ENCODE assay signal across 9 mouse cellular contexts in the genomic region with DNA sequence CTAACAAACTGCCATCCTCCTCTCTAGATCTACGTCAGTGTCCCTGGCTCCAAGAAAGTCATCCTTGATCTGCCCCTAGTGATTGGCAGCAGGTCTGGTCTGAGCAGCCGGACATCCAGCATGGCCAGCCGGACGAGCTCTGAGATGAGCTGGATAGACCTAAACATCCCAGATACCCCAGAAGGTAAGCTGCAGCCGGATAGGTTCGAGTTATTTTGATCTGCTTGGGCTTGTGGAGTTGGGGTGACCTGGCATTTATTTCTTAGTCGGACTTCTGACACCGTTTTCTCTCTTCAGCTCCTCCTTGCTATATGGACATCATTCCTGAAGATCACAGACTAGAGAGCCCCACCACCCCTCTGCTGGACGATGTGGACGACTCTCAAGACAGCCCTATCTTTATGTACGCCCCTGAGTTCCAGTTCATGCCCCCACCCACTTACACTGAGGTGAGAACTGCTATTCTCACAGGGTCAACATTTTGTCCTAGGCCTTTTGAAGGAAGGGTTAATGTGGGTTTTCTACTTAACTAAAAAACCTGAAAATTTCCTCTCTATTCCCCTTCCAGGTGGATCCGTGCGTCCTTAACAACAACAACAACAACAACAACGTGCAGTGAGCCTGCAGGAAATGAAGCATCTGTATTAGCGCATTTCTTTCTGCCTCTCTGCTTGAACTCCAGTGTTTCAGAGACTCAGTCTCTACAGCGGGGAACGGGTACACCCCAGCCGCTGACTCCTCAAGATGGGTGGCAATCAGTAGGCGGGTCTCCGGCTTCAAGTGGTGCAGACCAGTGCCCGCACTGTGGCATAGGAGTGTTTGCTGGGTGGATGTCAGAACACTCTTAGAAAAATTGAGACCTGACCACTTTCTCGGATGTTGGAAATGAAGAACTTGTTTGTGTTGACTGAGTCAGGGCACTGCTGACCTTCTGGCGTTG. TPM values are rescaled to one million over a fixed set of nuclear protein-coding genes. Genes with fewer than 3 reads are reported as not detected.
DNase-seq lines count a peak whose midpoint lies in the region; ATAC-seq and TF ChIP-seq lines count a peak whose summit lies in the region.
"Had no signal": no experiment of that assay in that cellular context is flagged by ENCODE, and none has a peak within 500 bp of the region (broad histone marks: within the 10 kb centered on the region; RNA-seq: fewer than 3 reads in every experiment).

No protein-coding gene starts in this region.

- peak overlapping the region; percentile 99 for H3K4me3 ChIP-seq in spleen, adult 2 months (ENCODE audit: extremely low read depth, insufficient read depth, insufficient read length)
- peak overlapping the region; percentile 70 for H3K4me3 ChIP-seq in heart, embryonic 11.5 days (ENCODE audit: low read depth, low read length)
- peak overlapping the region; percentile 73 for H3K4me3 ChIP-seq in neural tube, embryonic 14.5 days (ENCODE audit: low read depth, low read length)

- WGBS in spleen, adult 2 months = 14% methylated on average over 23 of the region's 23 CpGs
- 68% methylated on average over 23 of the region's 23 CpGs for WGBS in heart, embryonic 11.5 days (ENCODE audit: insufficient replicate concordance)
- 88% methylated on average over 23 of the region's 23 CpGs for WGBS in neural tube, embryonic 14.5 days

- no peaks in the 10 kb centered on the region for H3K9me3 ChIP-seq in heart, embryonic 11.5 days (replicated peaks; ENCODE audit: control insufficient read depth, low read length)
- no peaks in the 10 kb centered on the region for H3K9me3 ChIP-seq in neural tube, embryonic 14.5 days (ENCODE audit: control insufficient read depth, low read length)

- no peak for DNase-seq in spleen, adult 2 months (ENCODE audit: low read depth in 1 of 2, low spot score in 2 of 2)
- DNase-seq in spleen, postnatal 36 days (ENCODE audit: low spot score in 2 of 2) = no peak
- DNase-seq in kidney, postnatal 36 days = peak; percentile 35 to 47
- no peak for DNase-seq in spleen, postnatal 10 days (ENCODE audit: low spot score in 2 of 2)
- DNase-seq in left cerebral cortex, adult 18-20 months (ENCODE audit: low spot score in 2 of 2) = no peak
- DNase-seq in embryo, embryonic 10 days (ENCODE audit: low spot score) = no peak

- TF ChIP-seq CTCF in spleen, adult 2 months (IDR thresholded peaks at IDR 0.05; ENCODE audit: extremely low read depth, insufficient read depth, insufficient read length, insufficient replicate concordance) = no peak

- peaks cover 36% of the 10 kb centered on the region; the same call in 1 of the 2 replicates for H3K4me1 ChIP-seq in spleen, adult 2 months (ENCODE audit: control insufficient read depth, insufficient read depth, insufficient read length)
- peaks cover 36% of the 10 kb centered on the region for H3K4me1 ChIP-seq in heart, embryonic 11.5 days (ENCODE audit: control insufficient read depth, insufficient read depth, low read length)
- peaks cover 32% of the 10 kb centered on the region for H3K4me1 ChIP-seq in neural tube, embryonic 14.5 days (ENCODE audit: control insufficient read depth, insufficient read depth, low read length)

- peak overlapping the region; percentile 86 for H3K9ac ChIP-seq in heart, embryonic 11.5 days (ENCODE audit: low read depth, low read length)
- peak overlapping the region; percentile 32; the same call in 1 of the 2 replicates for H3K9ac ChIP-seq in neural tube, embryonic 14.5 days (replicated peaks; ENCODE audit: low read depth, low read length)

- no peak for TF ChIP-seq POLR2A in spleen, adult 2 months (IDR thresholded peaks at IDR 0.05; ENCODE audit: low read depth, low read length)

- H3K27ac ChIP-seq in spleen, adult 2 months (ENCODE audit: insufficient read depth, low read length) = peak overlapping the region; percentile 99
- peak overlapping the region; percentile 94 for H3K27ac ChIP-seq in heart, embryonic 11.5 days (ENCODE audit: low read depth, low read length)
- no peak overlapping the region for H3K27ac ChIP-seq in neural tube, embryonic 14.5 days (ENCODE audit: low read depth, low read length)

- ATAC-seq in heart, embryonic 11.5 days (replicated peaks; ENCODE audit: insufficient number of reproducible peaks, low FRiP score, low TSS enrichment) = no peak
- ATAC-seq in neural tube, embryonic 14.5 days (ENCODE audit: low read depth) = no peak

- no peaks in the 10 kb centered on the region for H3K27me3 ChIP-seq in spleen, adult 2 months (ENCODE audit: control insufficient read depth, insufficient read depth, low read length)
- no peaks in the 10 kb centered on the region for H3K27me3 ChIP-seq in heart, embryonic 11.5 days (ENCODE audit: control insufficient read depth, insufficient read depth, low read length)
- H3K27me3 ChIP-seq in neural tube, embryonic 14.5 days (ENCODE audit: control insufficient read depth, insufficient read depth, low read length) = no peaks in the 10 kb centered on the region

- H3K36me3 ChIP-seq in spleen, adult 2 months (ENCODE audit: control insufficient read depth, insufficient read depth, low read length) = peaks cover 26% of the 10 kb centered on the region
- peaks cover 18% of the 10 kb centered on the region for H3K36me3 ChIP-seq in heart, embryonic 11.5 days (ENCODE audit: control insufficient read depth, insufficient read depth, low read length)
- no peaks in the 10 kb centered on the region; the same call in 1 of the 2 replicates for H3K36me3 ChIP-seq in neural tube, embryonic 14.5 days (ENCODE audit: control insufficient read depth, insufficient read depth, low read length)

- peak overlapping the region; percentile 90 for H3K4me2 ChIP-seq in heart, embryonic 11.5 days
- peak overlapping the region; percentile 79 for H3K4me2 ChIP-seq in neural tube, embryonic 14.5 days (ENCODE audit: low read depth, low read length)

RNA-seq across cellular contexts. Expression of a gene that starts 2.4 kb away (rescaled TPM):
- polyA plus RNA-seq in spleen, adult 2 months (2012; rRNA removed) = 423 and 439 TPM in 2 replicates
- polyA plus RNA-seq in heart, embryonic 11.5 days (2014; fragmentation: Nextera tagmentation; extraction: Ambion mirVana) = 106 and 121 TPM in 2 replicates
- 48.9 and 75.6 TPM in 2 replicates for polyA plus RNA-seq in neural tube, embryonic 14.5 days (2014; fragmentation: Nextera tagmentation; extraction: Ambion mirVana)
- total RNA-seq in left cerebral cortex, adult 18-20 months (2021) = 10 to 100 TPM; 19.4 to 25.9 TPM

RNA-seq across cellular contexts. Expression of a gene that starts 16.6 kb away (rescaled TPM):
- polyA plus RNA-seq in spleen, adult 2 months (2012; rRNA removed) = 0.18 TPM in 1 of 2 replicates, not detected in the other
- 1.2 and 1.5 TPM in 2 replicates for polyA plus RNA-seq in heart, embryonic 11.5 days (2014; fragmentation: Nextera tagmentation; extraction: Ambion mirVana)
- polyA plus RNA-seq in neural tube, embryonic 14.5 days (2014; fragmentation: Nextera tagmentation; extraction: Ambion mirVana) = 0.90 and 1.2 TPM in 2 replicates
- total RNA-seq in left cerebral cortex, adult 18-20 months (2021) = not detected
- total RNA-seq: adrenal gland, postnatal 36 days had no signal

RNA-seq across cellular contexts. Expression of a gene that starts 33.8 kb away (rescaled TPM):
- polyA plus RNA-seq in spleen, adult 2 months (2012; rRNA removed) = 9.2 and 10.7 TPM in 2 replicates
- polyA plus RNA-seq in heart, embryonic 11.5 days (2014; fragmentation: Nextera tagmentation; extraction: Ambion mirVana) = 21.4 and 23.8 TPM in 2 replicates
- polyA plus RNA-seq in neural tube, embryonic 14.5 days (2014; fragmentation: Nextera tagmentation; extraction: Ambion mirVana) = 20.5 and 22.9 TPM in 2 replicates
- 10 to 100 TPM; 24.0 to 24.8 TPM for total RNA-seq in left cerebral cortex, adult 18-20 months (2021)

RNA-seq across cellular contexts. Expression of a gene that starts 35.2 kb away (rescaled TPM):
- polyA plus RNA-seq in spleen, adult 2 months (2012; rRNA removed) = 0.18 and 0.32 TPM in 2 replicates
- polyA plus RNA-seq in heart, embryonic 11.5 days (2014; fragmentation: Nextera tagmentation; extraction: Ambion mirVana) = 7.4 and 9.3 TPM in 2 replicates
- 1.3 and 2.0 TPM in 2 replicates for polyA plus RNA-seq in neural tube, embryonic 14.5 days (2014; fragmentation: Nextera tagmentation; extraction: Ambion mirVana)
- total RNA-seq in left cerebral cortex, adult 18-20 months (2021) = 1 to 10 TPM; 1.3 to 1.5 TPM
- total RNA-seq: adrenal gland, postnatal 36 days had no signal

RNA-seq across cellular contexts. Expression of a gene that starts 36.3 kb away (rescaled TPM):
- polyA plus RNA-seq in spleen, adult 2 months (2012; rRNA removed) = 0.14 and 0.15 TPM in 2 replicates
- polyA plus RNA-seq in heart, embryonic 11.5 days (2014; fragmentation: Nextera tagmentation; extraction: Ambion mirVana) = 9.0 TPM in 2 replicates
- 18.6 and 21.0 TPM in 2 replicates for polyA plus RNA-seq in neural tube, embryonic 14.5 days (2014; fragmentation: Nextera tagmentation; extraction: Ambion mirVana)
- total RNA-seq in left cerebral cortex, adult 18-20 months (2021) = 10 to 100 TPM; 67.3 to 77.4 TPM

Comparison
In these comparisons a context has a peak if more than half of its experiments do, and no peak if none do; other contexts are left out.
1. DNase-seq: peak in kidney, postnatal 36 days (2 of 2); none in spleen, adult 2 months (0 of 2), spleen, postnatal 36 days (0 of 2), spleen, postnatal 10 days (0 of 2), left cerebral cortex, adult 18-20 months (0 of 2) and embryo, embryonic 10 days (single experiment).
2. Peak in every context shown above with its lines, with median percentiles within 50 percentile points of each other: H3K4me3 ChIP-seq.